Mouse (Mus musculus): Measurements from ENCODE around the gene Tcp11.

GRCm38 (mm10) chr17:28101902-28102319 is 21.5 kb upstream of the Tcp11 start:
- TF ChIP-seq TAL1 (IDR thresholded peaks at IDR 0.05; ENCODE audit: low read length) (no peak), POLR2A (IDR thresholded peaks at IDR 0.05; ENCODE audit: control insufficient read depth in 1 of 2, insufficient read depth in 1 of 2, low read depth in 1 of 2, low read length in 2 of 2, poor library complexity in 1 of 2) (no peak), CTCF (IDR thresholded peaks at IDR 0.05 in 2 of 3, conservative IDR thresholded peaks at IDR 0.05 in 1 of 3; ENCODE audit: control insufficient read depth in 1 of 3, insufficient read depth in 1 of 3, low read depth in 2 of 3, low read length in 3 of 3, poor library complexity in 1 of 3, severe bottlenecking in 1 of 3) (no peak), EP300 (IDR thresholded peaks at IDR 0.05; ENCODE audit: low read depth in 1 of 2, low read length in 2 of 2) (no peak), RCOR1 (IDR thresholded peaks at IDR 0.05; ENCODE audit: low read depth, low read length) (no peak), CHD2 (IDR thresholded peaks at IDR 0.05; ENCODE audit: low read length) (no peak), GATA1 (IDR thresholded peaks at IDR 0.05; ENCODE audit: low read depth, low read length) (no peak), TCF12 (IDR thresholded peaks at IDR 0.05; ENCODE audit: low read depth, low read length) (no peak), POLR2AphosphoS2 (IDR thresholded peaks at IDR 0.05; ENCODE audit: low read length) (no peak)
